ENCODE assay signal across 9 mouse cellular contexts in genomic region chr9:21312134-21312533, GRCm38 (mm10). TPM values are rescaled to one million over a fixed set of nuclear protein-coding genes. Genes with fewer than 3 reads are reported as not detected.
DNase-seq lines count a peak whose midpoint lies in the region; ATAC-seq lines count a peak whose summit lies in the region.
"Had no signal": no experiment of that assay in that cellular context is flagged by ENCODE, and none has a peak within 500 bp of the region (broad histone marks: within the 10 kb centered on the region; RNA-seq: fewer than 3 reads in every experiment).

Gene Ap1m2, minus strand, starts transcription at chr9:21312337.

- H3K27me3 ChIP-seq in heart, embryonic 11.5 days (ENCODE audit: control insufficient read depth, insufficient read depth, low read length), result peaks cover 15% of the 10 kb centered on the region
- H3K27me3 ChIP-seq in embryonic facial prominence, embryonic 13.5 days, result peaks cover 19% of the 10 kb centered on the region
- H3K27me3 ChIP-seq in kidney, embryonic 15.5 days, result peaks cover 17% of the 10 kb centered on the region

- 0 out of 2 replicates have a peak, but pooled peaks cover 4% of the 10 kb centered on the region for H3K4me1 ChIP-seq in heart, embryonic 11.5 days (ENCODE audit: control insufficient read depth, insufficient read depth, low read length)
- H3K4me1 ChIP-seq in embryonic facial prominence, embryonic 13.5 days, result 0 out of 2 replicates have a peak, but pooled peaks cover 4% of the 10 kb centered on the region
- H3K4me1 ChIP-seq in kidney, embryonic 15.5 days, result peaks cover 17% of the 10 kb centered on the region

- H3K36me3 ChIP-seq in heart, embryonic 11.5 days (ENCODE audit: control insufficient read depth, insufficient read depth, low read length), result no peaks in the 10 kb centered on the region
- no peaks in the 10 kb centered on the region for H3K36me3 ChIP-seq in embryonic facial prominence, embryonic 13.5 days
- H3K36me3 ChIP-seq in kidney, embryonic 15.5 days, result no peaks in the 10 kb centered on the region

- WGBS in heart, embryonic 11.5 days (ENCODE audit: insufficient replicate concordance), result 8% methylated on average over 35 of the region's 35 CpGs
- WGBS in embryonic facial prominence, embryonic 13.5 days, result 7% methylated on average over 35 of the region's 35 CpGs
- WGBS in kidney, embryonic 15.5 days, result 6% methylated on average over 35 of the region's 35 CpGs

- ATAC-seq in heart, embryonic 11.5 days (replicated peaks; ENCODE audit: insufficient number of reproducible peaks, low FRiP score, low TSS enrichment), result no peak
- no peak for ATAC-seq in embryonic facial prominence, embryonic 13.5 days (ENCODE audit: insufficient number of reproducible peaks, insufficient read depth, low FRiP score, low TSS enrichment, low read depth)
- ATAC-seq in kidney, embryonic 15.5 days (replicated peaks; ENCODE audit: low FRiP score), result no peak

- H3K9me3 ChIP-seq in heart, embryonic 11.5 days (replicated peaks; ENCODE audit: control insufficient read depth, low read length), result no peaks in the 10 kb centered on the region
- no peaks in the 10 kb centered on the region for H3K9me3 ChIP-seq in embryonic facial prominence, embryonic 13.5 days
- H3K9me3 ChIP-seq in kidney, embryonic 15.5 days (replicated peaks), result no peaks in the 10 kb centered on the region

- peak within 1 kb of the TSS; percentile 14; the same call in 1 of the 2 replicates for H3K4me3 ChIP-seq in heart, embryonic 11.5 days (ENCODE audit: low read depth, low read length)
- peak within 1 kb of the TSS; percentile 44 for H3K4me3 ChIP-seq in embryonic facial prominence, embryonic 13.5 days
- peak within 1 kb of the TSS; percentile 49 for H3K4me3 ChIP-seq in kidney, embryonic 15.5 days (replicated peaks)

- peak within 1 kb of the TSS; percentile 45 for H3K4me2 ChIP-seq in heart, embryonic 11.5 days
- H3K4me2 ChIP-seq in embryonic facial prominence, embryonic 13.5 days, result peak within 1 kb of the TSS; percentile 50
- peak within 1 kb of the TSS; percentile 55 for H3K4me2 ChIP-seq in kidney, embryonic 15.5 days

- intact Hi-C loops in heart, postnatal 10 days (cut with DNase I), result loop anchor here (2.0 kb wide), 2 partner anchors 99 to 155 kb away; partner anchors contain the start of gene Qtrt1

- DNase-seq in heart, postnatal 10 days, result no peak
- DNase-seq in lung, postnatal 4 days, result peak; percentile 70 to 79
- DNase-seq in gastrocnemius, postnatal 25 days, result no peak
- no peak for DNase-seq in right cerebral cortex, postnatal 10 days (ENCODE audit: low spot score in 2 of 2)
- no peak for DNase-seq in gastrocnemius, postnatal 10 days

- no peak within 1 kb of the TSS for H3K27ac ChIP-seq in heart, embryonic 11.5 days (ENCODE audit: low read depth, low read length)
- H3K27ac ChIP-seq in embryonic facial prominence, embryonic 13.5 days, result no peak within 1 kb of the TSS
- no peak within 1 kb of the TSS for H3K27ac ChIP-seq in kidney, embryonic 15.5 days

- H3K9ac ChIP-seq in heart, embryonic 11.5 days (ENCODE audit: low read depth, low read length), result 0 out of 2 replicates have a peak within 1 kb of the TSS, but pooled peaks have one; percentile 54
- H3K9ac ChIP-seq in embryonic facial prominence, embryonic 13.5 days, result peak within 1 kb of the TSS; percentile 63
- peak within 1 kb of the TSS; percentile 49 for H3K9ac ChIP-seq in kidney, embryonic 15.5 days

RNA-seq across cellular contexts. Expression of gene Ap1m2, which starts in this region (rescaled TPM):
- polyA plus RNA-seq in heart, embryonic 11.5 days (2014; fragmentation: Nextera tagmentation; extraction: Ambion mirVana), result 0.55 and 1.1 TPM in 2 replicates
- total RNA-seq in heart, postnatal 10 days (2021), result not detected
- polyA plus RNA-seq in embryonic facial prominence, embryonic 13.5 days (2015; fragmentation: Nextera tagmentation; extraction: Ambion mirVana), result 22.3 and 30.1 TPM in 2 replicates
- polyA plus RNA-seq in kidney, embryonic 15.5 days (2015; fragmentation: Nextera tagmentation; extraction: Ambion mirVana), result 35.9 and 37.1 TPM in 2 replicates
- not detected for total RNA-seq in gastrocnemius, postnatal 25 days (2021)
- total RNA-seq in gastrocnemius, postnatal 10 days (2021), result not detected
- polyA plus RNA-seq: C2C12 had no signal

Comparison
In these comparisons a context has a peak if more than half of its experiments do, and no peak if none do; other contexts are left out.
1. RNA of gene Ap1m2 (polyA plus RNA-seq): 35.9 to 37.1 TPM in kidney, embryonic 15.5 days and 22.3 to 30.1 TPM in embryonic facial prominence, embryonic 13.5 days; 0.55 to 1.1 TPM in heart, embryonic 11.5 days; every median in the first group is over 10 times any median in the second.
2. DNase-seq: peak in lung, postnatal 4 days (2 of 2); none in heart, postnatal 10 days (0 of 2), gastrocnemius, postnatal 25 days (single experiment), right cerebral cortex, postnatal 10 days (0 of 2) and gastrocnemius, postnatal 10 days (single experiment).
3. Peak in every context shown above with its lines, with median percentiles within 50 percentile points of each other: H3K4me2 ChIP-seq, H3K4me3 ChIP-seq and H3K9ac ChIP-seq.